Mouse (Mus musculus): ENCODE measurements around the gene 4921524J17Rik. TPM values are rescaled to one million over a fixed set of nuclear protein-coding genes. Genes with fewer than 3 reads are reported as not detected.

4921524J17Rik gene
- polyA plus RNA-seq, 1 experiment from 2014 or later = 51.3 TPM

DNA sequence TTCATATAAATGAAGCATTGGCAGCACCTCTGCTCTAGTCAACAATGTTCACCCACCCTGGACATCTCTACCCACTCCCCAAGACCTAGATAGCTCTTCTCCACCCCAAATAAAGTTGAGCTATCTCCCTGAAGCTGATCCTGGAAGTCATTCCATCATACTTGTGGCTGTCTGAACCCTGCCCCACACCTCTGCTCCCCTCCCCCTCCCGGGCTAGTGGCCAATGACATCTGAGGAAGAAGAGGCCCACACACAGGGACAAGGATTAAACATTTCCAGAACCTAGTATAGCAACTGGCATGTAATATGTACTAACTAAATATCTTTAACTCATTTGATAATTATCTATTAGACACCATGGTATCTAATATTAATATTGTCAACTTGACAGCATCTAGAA lies 29.8 kb upstream of the 4921524J17Rik start:
- H3K27ac ChIP-seq = no peak overlapping the region
- 68% methylated on average over 1 of the region's 1 CpGs for WGBS

DNA sequence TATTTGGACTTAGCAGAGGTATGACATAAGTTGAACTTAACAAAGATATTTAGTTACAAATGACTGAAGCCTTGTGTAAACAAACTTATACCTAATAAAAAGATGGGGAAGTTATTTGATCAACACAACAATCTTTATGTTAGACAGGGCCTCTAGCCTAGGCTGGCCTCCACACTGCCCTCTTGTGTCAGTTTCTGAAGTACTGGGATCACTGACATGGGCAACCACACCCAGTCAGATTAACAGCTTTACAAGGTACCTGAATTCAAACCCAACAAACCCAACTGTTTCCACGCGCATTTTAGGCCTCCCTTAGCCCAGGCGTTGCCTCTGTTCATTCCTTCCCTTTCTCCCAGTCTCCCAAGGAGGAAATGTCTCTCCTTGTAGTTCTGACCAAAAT lies 28.7 kb upstream of the 4921524J17Rik start:
- Histone ChIP-seq H3K27me3 (no peaks in the 10 kb centered on the region), H3K9me3 (no peaks in the 10 kb centered on the region), H3K4me1 (no peaks in the 10 kb centered on the region), H3K4me3 (no peak overlapping the region), H3K9ac (no peak overlapping the region), H3K4me2 (no peak overlapping the region), H3K27ac (no peak overlapping the region), H3K36me3 (no peaks in the 10 kb centered on the region)
- 77% methylated on average over 3 of the region's 3 CpGs for WGBS
- no peak for ATAC-seq (ENCODE audit: insufficient number of reproducible peaks, low FRiP score, low TSS enrichment, low read depth)

More for the DNA sequence above, 29.8 kb upstream of the 4921524J17Rik start:
- H3K9ac ChIP-seq = no peak overlapping the region
- no peak overlapping the region for H3K4me2 ChIP-seq
- H3K4me1 ChIP-seq = no peaks in the 10 kb centered on the region
- ATAC-seq (ENCODE audit: insufficient number of reproducible peaks, low FRiP score, low TSS enrichment, low read depth) = no peak
- no peaks in the 10 kb centered on the region for H3K27me3 ChIP-seq
- no peaks in the 10 kb centered on the region for H3K9me3 ChIP-seq
- no peak overlapping the region for H3K4me3 ChIP-seq
- no peaks in the 10 kb centered on the region for H3K36me3 ChIP-seq

DNA sequence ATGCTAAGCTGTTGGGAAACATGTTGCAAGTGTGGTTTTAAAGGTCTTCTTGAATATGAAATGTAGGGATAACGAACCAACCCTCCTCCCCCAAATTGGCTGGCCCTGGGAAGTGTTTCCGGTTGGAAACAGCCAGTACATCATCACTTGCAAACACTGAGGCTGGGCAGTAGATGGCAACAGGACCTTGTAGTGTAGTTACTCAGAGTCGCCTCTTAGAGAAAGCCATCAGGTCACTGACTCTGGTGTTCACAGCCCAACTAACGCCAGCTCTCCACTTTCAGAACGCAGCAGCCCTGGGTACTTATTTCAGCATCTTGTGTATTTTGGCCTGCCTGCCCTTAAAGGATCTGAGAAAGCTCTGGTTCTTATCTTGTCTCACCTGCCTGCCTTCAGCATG lies 28.2 kb upstream of the 4921524J17Rik start:
- Histone ChIP-seq H3K4me2 (no peak overlapping the region), H3K4me3 (no peak overlapping the region), H3K27me3 (no peaks in the 10 kb centered on the region), H3K9me3 (no peaks in the 10 kb centered on the region), H3K4me1 (no peaks in the 10 kb centered on the region), H3K36me3 (no peaks in the 10 kb centered on the region), H3K9ac (no peak overlapping the region), H3K27ac (no peak overlapping the region)
- ATAC-seq (ENCODE audit: insufficient number of reproducible peaks, low FRiP score, low TSS enrichment, low read depth) = no peak
- WGBS = 27% methylated on average over 5 of the region's 5 CpGs

GRCm38 (mm10) chr8:85459582-85459981 lies 26.9 kb upstream of the 4921524J17Rik start:
- Histone ChIP-seq H3K4me2 (no peak overlapping the region), H3K9me3 (no peaks in the 10 kb centered on the region), H3K27ac (no peak overlapping the region), H3K36me3 (no peaks in the 10 kb centered on the region), H3K9ac (no peak overlapping the region), H3K27me3 (no peaks in the 10 kb centered on the region), H3K4me1 (no peaks in the 10 kb centered on the region), H3K4me3 (no peak overlapping the region)
- ATAC-seq (ENCODE audit: insufficient number of reproducible peaks, low FRiP score, low TSS enrichment, low read depth) = no peak
- WGBS = 66% methylated on average over 3 of the region's 3 CpGs

GRCm38 (mm10) chr8:85456536-85456935 lies 23.9 kb upstream of the 4921524J17Rik start:
- Histone ChIP-seq H3K4me2 (no peak overlapping the region), H3K36me3 (no peaks in the 10 kb centered on the region), H3K4me1 (peaks cover 8% of the 10 kb centered on the region; the same call in 1 of the 2 replicates), H3K4me3 (no peak overlapping the region), H3K9ac (no peak overlapping the region), H3K9me3 (no peaks in the 10 kb centered on the region), H3K27me3 (no peaks in the 10 kb centered on the region), H3K27ac (no peak overlapping the region)
- no peak for ATAC-seq (ENCODE audit: insufficient number of reproducible peaks, low FRiP score, low TSS enrichment, low read depth)
- 10% methylated on average over 14 of the region's 14 CpGs for WGBS

DNA sequence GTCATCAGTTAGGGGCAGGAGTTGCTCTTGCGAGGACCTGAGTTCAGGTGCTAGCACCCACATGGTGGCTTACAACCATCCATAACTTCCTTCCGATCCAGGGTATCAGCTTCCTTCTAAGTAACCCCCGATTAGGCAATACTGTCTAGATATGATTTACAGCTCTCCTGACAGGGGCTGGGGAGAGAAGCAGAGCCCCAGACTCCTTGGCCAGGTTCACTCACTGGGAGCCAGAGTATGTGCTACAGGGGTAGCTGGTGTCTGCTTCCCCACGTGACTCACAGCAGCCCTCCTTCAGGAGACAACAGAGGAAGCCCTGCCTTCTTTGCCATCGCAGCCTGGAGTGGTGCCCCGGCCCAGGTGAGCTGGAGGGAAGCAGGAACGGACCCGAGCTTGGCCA lies 22.1 kb upstream of the 4921524J17Rik start:
- Histone ChIP-seq H3K4me1 (peaks cover 8% of the 10 kb centered on the region; the same call in 1 of the 2 replicates), H3K9ac (no peak overlapping the region), H3K36me3 (no peaks in the 10 kb centered on the region), H3K27me3 (no peaks in the 10 kb centered on the region), H3K9me3 (no peaks in the 10 kb centered on the region), H3K27ac (no peak overlapping the region), H3K4me2 (no peak overlapping the region), H3K4me3 (no peak overlapping the region)
- ATAC-seq (ENCODE audit: insufficient number of reproducible peaks, low FRiP score, low TSS enrichment, low read depth) = no peak
- 67% methylated on average over 8 of the region's 8 CpGs for WGBS

- 68% methylated on average over 2 of the region's 2 CpGs for WGBS
Measured at GRCm38 (mm10) chr8:85453256-85453655, 20.6 kb upstream of the 4921524J17Rik start.

DNA sequence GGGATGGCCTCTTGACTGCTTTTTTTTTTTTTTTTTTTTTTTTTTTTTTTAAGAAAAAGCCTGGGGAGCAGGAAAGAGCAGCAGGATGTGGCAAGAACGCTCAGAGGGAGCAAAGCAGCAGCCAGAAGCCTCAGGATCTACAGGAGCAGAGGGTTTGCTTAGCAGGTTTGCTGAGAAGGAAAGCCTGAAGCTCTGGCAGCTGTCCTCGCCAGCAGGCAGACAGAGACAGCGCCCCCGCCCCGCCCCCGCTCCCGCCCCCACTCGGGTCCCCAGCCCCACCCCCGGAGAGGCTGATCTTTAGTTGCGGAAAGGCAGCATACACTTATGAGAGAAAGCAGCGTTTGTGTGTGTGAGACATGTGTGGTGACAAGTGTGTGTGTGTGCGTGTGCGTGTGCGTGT lies 19.7 kb upstream of the 4921524J17Rik start:
- H3K4me3 ChIP-seq = peak overlapping the region; percentile 12; the same call in 1 of the 2 replicates
- no peak for ATAC-seq (ENCODE audit: insufficient number of reproducible peaks, low FRiP score, low TSS enrichment, low read depth)
- H3K4me2 ChIP-seq = peak overlapping the region; percentile 32
- no peaks in the 10 kb centered on the region for H3K36me3 ChIP-seq
- no peak overlapping the region for H3K9ac ChIP-seq
- peaks cover 8% of the 10 kb centered on the region; the same call in 1 of the 2 replicates for H3K4me1 ChIP-seq
- WGBS = 18% methylated on average over 14 of the region's 14 CpGs
- 0 out of 2 replicates have a peak overlapping the region, but pooled peaks have one; percentile 24 for H3K27ac ChIP-seq
- H3K9me3 ChIP-seq = no peaks in the 10 kb centered on the region
- no peaks in the 10 kb centered on the region for H3K27me3 ChIP-seq

More at GRCm38 (mm10) chr8:85453256-85453655, 20.6 kb upstream of the 4921524J17Rik start:
- no peaks in the 10 kb centered on the region for H3K9me3 ChIP-seq
- H3K27me3 ChIP-seq = no peaks in the 10 kb centered on the region
- H3K36me3 ChIP-seq = no peaks in the 10 kb centered on the region
- no peak for ATAC-seq (ENCODE audit: insufficient number of reproducible peaks, low FRiP score, low TSS enrichment, low read depth)
- H3K4me3 ChIP-seq = no peak overlapping the region
- no peak overlapping the region for H3K27ac ChIP-seq
- no peak overlapping the region for H3K9ac ChIP-seq
- no peak overlapping the region for H3K4me2 ChIP-seq
- H3K4me1 ChIP-seq = peaks cover 8% of the 10 kb centered on the region; the same call in 1 of the 2 replicates

GRCm38 (mm10) chr8:85450335-85450734 lies 17.7 kb upstream of the 4921524J17Rik start:
- Histone ChIP-seq H3K27ac (no peak overlapping the region), H3K36me3 (no peaks in the 10 kb centered on the region), H3K4me3 (no peak overlapping the region), H3K4me2 (no peak overlapping the region), H3K9me3 (no peaks in the 10 kb centered on the region), H3K27me3 (no peaks in the 10 kb centered on the region), H3K4me1 (peaks cover 8% of the 10 kb centered on the region; the same call in 1 of the 2 replicates), H3K9ac (no peak overlapping the region)
- no peak for ATAC-seq (ENCODE audit: insufficient number of reproducible peaks, low FRiP score, low TSS enrichment, low read depth)
- 74% methylated on average over 3 of the region's 3 CpGs for WGBS

GRCm38 (mm10) chr8:85445936-85446685 lies 13.5 kb upstream of the 4921524J17Rik start:
- no peak overlapping the region for H3K4me2 ChIP-seq
- H3K9me3 ChIP-seq = no peaks in the 10 kb centered on the region
- 66% methylated on average over 15 of the region's 15 CpGs for WGBS
- H3K9ac ChIP-seq = no peak overlapping the region
- no peaks in the 10 kb centered on the region for H3K4me1 ChIP-seq
- H3K36me3 ChIP-seq = no peaks in the 10 kb centered on the region
- no peak overlapping the region for H3K4me3 ChIP-seq
- no peak overlapping the region for H3K27ac ChIP-seq
- no peak for ATAC-seq (ENCODE audit: insufficient number of reproducible peaks, low FRiP score, low TSS enrichment, low read depth)
- H3K27me3 ChIP-seq = no peaks in the 10 kb centered on the region

DNA sequence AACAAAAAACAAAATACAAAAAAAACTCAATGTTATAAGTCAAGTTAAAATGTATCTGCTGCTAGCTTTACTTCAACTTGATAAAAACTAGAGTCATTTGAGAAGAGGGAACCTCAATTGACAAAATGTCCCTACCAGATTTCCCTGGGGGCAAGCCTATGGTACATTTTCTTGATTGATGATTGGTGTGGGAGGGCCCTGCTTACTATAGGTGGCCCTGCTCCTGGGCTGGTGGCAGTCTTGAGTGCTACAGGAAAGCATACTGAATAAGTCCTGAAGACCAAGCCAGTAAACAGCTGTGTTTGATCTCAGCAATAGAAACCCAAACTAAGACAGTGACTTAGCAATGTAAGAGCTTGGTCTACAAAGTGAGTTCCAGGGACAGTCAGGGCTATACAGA lies 11.5 kb upstream of the 4921524J17Rik start:
- no peak overlapping the region for H3K4me2 ChIP-seq
- H3K4me1 ChIP-seq = no peaks in the 10 kb centered on the region
- no peaks in the 10 kb centered on the region for H3K9me3 ChIP-seq
- H3K4me3 ChIP-seq = no peak overlapping the region
- no peak overlapping the region for H3K9ac ChIP-seq
- no peak for ATAC-seq (ENCODE audit: insufficient number of reproducible peaks, low FRiP score, low TSS enrichment, low read depth)
- no peak overlapping the region for H3K27ac ChIP-seq
- H3K27me3 ChIP-seq = no peaks in the 10 kb centered on the region
- H3K36me3 ChIP-seq = no peaks in the 10 kb centered on the region

GRCm38 (mm10) chr8:85441564-85441963 lies 8.9 kb upstream of the 4921524J17Rik start:
- Histone ChIP-seq H3K27me3 (no peaks in the 10 kb centered on the region), H3K9ac (no peak overlapping the region), H3K36me3 (no peaks in the 10 kb centered on the region), H3K4me3 (no peak overlapping the region), H3K27ac (no peak overlapping the region), H3K9me3 (no peaks in the 10 kb centered on the region), H3K4me1 (no peaks in the 10 kb centered on the region), H3K4me2 (no peak overlapping the region)
- 47% methylated on average over 5 of the region's 5 CpGs for WGBS
- no peak for ATAC-seq (ENCODE audit: insufficient number of reproducible peaks, low FRiP score, low TSS enrichment, low read depth)
